Mouse (Mus musculus) embryo, embryonic 10.5 days (tissue): ENCODE results near the gene Grik4.

ENCODE experiments used
- DNase-seq: peaks from one replicate; pipeline ENCODE4 v3.0.0-alpha.2; 2015; ENCODE audit warnings: low spot score

Grik4 gene

DNA sequence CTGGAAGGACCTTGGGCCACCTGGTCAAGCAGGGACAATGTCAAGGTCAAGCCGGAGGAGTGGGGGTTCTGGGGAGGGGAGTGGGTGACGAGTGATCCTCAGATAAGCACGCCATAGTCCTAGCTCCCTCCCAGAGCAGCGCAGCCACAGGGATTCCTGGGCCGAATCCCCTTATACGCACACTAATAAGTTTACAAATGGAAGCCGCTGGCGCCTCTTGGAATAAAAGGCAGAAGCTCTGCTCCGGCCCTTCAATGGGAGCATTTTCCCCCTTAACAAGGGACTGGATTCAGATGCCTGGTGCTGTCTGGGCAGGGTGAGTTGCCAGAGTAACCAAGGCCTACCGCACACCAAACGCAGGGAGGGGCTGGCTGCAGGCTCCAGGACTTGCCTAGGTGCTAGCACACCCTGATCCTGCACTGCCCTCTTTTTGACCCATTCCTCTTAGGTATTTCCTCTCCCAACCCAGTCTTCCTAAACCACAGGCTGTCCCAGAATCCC lies 46.2 kb downstream of the Grik4 start:
- DNase-seq, result peak; percentile 66

DNA sequence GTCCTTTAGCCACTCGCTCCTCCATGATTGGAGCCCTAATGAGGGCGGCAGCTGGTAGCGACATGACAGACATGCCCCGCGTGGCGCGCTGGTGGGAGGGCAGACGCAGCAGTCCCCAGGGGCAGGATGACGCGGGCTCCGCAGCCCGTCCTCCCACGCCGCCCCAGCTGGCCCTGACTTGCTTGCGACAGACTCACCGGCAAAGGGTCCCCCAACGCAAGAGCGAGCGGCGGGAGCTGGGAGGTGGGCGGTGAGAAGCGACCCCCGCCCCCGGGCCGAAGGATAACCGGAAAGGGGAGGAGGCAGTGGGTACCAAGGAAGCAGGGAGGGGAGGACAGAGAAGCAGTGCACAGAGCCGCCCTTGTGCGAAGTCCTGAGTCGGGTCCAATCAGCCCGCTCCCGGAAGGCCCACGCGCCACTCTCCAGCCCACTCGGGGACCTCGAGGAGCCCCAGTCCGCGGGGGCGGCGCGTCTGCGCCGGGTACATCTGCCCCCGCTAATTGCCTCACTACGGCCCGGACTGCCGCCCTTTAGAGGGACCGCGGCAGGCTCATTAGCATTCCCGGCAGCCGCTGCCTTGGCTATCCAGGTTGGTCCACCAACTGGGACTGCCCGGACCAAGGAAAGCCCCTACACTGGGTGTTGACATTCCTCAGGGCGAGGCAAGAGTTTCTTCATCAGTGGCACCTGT lies 46.8 kb downstream of the Grik4 start:
- peak; percentile 69 for DNase-seq

DNA sequence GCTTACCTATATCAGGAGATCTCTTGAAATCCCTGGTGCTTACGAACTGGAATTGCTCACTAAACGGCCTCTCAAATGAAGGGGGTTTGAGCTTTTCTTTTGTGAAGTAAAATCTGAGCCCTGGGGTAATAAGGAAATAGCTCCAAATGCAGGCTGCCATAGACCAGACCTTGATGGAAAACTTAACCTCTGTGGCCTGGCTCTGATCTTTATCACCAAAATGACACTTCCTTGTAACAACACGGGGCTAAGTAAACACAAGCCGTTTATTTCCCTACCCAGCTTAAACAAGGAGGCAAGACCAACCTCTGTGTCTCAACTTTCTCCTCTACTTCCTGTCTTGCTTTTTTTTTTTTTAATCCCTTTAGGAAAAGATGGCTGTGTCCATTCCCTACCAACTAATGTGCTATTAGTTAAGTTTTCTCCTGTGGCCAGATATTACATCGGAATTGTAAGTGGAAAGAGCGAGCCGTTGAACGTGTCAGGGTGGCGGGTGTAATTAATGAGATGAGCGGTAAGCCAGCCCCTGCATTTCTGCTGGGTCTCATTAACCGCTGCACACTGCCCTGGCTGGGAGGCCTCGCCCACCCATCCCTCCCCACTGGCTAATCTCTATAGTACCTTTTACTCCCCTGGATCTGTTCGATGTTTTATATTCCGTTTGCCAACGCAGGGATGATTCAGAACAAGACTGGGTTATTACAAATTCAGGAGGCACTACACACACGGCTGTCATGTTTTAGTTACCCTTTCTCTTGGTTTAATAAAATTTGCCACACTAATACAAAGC lies 47.7 kb downstream of the Grik4 start:
- peak; percentile 61 for DNase-seq

DNA sequence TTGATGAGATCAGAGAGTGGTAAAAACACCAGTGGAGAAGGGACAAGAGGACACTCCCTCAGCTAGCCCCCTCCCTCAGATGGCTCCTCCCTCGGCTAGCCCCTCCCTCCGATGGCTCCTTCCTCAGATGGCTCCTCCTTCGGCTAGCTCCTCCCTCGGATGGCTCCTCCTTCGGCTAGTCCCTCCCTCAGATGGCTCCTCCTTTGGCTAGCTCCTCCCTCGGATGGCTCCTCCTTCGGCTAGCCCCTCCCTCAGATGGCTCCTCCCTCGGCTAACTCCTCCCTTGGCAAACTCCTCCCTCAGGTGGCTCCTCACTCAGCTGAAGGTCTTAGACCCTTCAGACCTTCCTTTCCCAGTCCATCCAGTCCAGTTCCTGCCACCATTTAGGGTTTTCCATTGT lies 51.5 kb downstream of the Grik4 start:
- no peak for DNase-seq

DNA sequence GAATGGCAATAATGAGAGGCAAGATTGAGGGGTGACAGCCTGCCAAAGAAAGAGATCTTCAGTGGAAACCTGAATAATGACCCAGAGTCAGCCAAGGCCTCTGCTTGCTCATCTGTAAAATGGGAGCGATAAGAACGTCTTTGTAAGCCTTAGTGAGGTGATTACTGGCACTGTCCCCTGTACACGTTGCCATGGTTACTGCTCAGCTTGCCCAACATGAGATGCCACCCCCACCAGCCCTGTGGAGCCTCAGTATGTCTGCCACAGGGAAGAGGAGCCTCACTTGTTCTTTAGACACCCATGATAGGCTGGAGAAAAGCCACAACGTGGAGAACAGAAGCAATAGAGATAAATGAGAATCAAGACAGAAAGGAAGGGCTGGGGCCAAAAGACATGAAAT lies 56.4 kb downstream of the Grik4 start:
- DNase-seq, result no peak

DNA sequence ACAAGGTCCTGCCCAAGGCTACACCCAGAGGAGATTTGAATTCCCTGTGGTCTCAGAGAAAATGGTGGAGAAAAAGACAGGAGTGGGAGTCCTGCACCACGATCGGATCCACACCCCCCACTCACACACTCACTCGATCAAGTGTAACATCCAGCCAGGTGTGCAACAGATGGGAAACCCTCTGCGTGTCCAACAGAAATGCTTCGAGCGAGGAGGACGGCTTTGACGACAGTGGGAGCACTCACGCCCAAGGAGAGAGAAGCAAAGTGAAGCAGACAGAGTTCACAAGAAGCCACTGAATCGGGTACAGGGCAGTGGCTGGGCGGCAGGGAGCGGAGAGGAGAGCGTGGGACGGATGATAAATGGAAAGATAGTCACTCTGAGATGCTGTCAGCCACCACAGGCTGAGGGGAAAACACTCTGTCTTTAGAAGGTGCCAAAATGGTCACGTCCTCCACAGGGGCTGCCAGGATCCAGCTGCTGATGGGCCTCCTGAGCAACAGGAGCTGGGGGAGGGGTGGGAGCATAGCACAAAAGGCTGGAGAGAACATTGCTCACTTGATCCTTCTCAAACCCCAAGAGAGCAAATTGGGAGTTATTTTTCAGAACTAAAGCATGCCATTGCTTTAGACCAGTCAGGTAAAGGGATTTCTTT lies 58.1 kb downstream of the Grik4 start:
- DNase-seq, result peak; percentile 54

DNA sequence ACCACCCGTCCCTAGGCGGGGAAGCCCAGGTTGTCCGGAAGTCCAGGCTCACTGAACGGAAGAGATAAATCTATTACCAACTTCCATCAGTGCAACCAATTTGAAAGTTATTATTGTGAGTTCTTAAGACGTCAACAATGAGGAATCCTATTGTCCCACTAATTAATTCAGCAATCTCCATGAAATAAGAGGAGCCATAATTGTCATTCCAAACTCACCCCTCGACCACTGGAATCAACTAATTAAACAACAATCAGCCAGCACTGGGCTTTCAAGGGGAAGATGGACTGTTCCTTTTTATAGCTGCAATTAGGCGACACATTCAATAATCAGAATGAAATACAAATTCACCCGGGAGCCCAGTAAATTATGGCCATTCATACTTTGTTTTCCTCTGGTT lies 58.7 kb downstream of the Grik4 start:
- no peak for DNase-seq

DNA sequence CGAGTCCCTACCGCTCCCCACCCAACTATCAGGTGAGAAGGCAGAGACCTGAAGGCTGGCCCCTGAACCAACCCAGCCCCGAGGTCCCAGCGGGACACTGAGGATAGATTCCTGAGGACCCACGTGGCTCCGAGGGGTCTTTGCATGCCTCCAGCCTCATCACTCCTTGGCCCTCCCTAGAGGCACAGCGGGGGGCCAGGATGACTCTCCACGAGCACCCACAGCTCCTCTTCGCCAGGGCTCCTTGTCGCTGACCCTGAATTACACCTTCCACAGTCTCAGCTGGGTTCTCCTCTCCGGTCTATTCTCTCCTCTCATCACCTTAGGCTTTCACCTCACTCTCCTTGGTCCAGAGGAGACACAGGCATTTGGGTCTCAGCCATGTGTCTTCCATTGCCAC lies 59.2 kb downstream of the Grik4 start:
- DNase-seq, result no peak

DNA sequence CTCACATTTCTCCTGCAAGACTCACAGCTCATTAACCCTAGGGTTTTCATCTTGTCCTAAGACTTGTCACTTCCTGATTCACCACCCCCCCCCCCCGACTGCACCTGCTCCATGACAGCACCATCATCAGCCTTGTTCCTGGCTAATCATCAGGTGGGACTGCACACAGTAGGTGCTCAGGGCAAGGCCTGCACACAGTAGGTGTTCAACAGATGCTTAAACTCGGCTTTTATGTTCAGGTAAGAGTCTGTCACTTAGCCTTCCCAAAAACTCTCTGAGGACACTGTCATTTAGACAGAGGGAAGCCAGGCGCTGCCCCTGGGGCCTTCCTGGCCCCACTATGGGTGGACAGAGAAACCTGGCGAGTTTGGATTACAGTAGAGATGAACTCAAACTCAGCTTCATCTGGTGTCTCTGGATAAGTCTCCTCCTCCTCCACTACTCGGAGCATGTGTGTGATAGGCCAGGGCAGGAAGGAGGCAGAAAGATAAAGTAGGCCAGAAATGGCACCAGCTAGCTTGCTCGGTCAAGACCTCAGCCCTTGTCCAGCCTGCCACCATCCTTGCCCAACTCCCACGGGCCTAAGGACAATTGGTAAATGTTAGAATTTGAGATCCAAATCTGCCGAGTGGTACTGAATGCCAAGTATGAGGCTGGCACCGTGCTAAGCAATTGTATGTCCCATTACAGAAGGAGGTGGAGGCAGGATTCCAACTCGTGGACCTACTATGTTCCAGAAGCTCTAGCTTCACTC lies 61.1 kb downstream of the Grik4 start:
- DNase-seq, result no peak

DNA sequence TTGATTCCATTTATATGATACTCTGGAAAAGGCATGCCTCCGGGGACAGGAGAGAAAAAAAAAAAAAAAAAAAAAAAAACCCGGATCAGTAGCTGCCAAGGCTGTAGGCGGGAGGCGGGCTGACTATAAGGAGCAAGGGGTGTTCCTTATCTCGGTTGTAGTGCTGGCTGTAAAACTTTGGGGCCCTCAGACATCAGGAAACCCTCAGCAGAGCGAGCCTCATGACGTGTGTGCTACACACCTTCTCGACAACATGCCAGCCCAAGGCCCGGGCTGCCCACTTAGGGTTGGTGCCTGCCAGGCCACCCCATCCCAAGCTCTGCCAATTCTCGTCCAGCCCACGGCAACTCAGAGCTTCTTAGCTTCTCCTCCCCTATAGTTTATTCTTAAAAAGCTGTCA lies 62.0 kb downstream of the Grik4 start:
- DNase-seq, result no peak

DNA sequence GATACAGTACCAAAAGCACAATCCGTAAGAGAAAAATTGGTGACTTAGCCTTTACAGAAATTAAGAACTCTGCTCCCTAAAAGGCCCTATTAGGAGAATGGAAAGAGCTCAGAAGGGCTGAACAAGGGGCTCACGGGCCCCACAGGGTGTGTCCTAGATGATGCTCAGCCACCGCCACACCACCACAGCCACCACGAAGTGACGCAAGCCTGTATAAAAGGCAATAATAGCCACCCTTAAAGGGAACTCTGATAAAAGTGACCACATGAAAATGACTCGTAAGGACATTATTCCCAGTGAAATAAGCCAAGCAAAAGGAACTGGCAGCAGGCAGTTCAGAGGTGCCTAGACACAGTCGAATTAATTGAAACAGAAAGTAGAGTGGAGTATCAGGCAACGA lies 63.3 kb downstream of the Grik4 start:
- no peak for DNase-seq

DNA sequence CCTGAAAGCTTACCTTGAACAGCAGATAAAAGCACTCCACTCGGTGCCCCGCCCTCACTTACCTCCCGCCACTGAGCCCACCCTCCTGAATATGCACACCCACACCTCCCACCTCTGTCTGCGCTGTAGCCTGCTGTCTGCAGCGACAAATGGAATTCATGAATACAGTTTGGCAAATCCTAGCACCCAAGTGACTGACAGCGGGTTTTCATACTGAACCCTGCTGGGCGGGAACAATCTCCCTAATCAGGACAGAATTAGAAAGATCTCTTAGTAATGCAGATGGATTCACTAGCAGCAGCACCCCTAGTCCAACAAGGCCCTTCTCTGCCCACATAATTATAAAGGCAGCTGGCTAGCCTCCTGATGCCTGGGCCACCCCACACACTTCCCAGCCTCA lies 65.9 kb downstream of the Grik4 start:
- no peak for DNase-seq

DNA sequence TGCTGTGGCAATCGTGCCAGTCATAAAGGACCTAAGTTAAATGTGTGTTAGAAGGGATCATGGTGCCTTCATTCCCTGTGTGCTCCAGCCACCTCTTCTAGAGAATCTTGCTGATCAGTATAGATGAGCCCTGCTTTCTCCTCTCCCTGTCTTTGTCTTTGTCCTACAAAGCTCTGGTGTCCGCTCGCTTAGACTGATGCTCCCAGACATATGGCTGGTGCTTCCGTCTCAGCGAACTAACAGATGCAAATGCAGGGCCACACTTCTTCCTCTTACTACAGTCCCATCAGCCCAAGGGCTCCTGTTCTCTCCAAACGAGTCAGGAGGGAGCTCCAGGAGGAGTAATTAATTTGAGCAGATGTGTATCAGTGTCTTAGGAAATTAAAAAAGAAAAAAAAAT lies 71.4 kb downstream of the Grik4 start:
- no peak for DNase-seq

DNA sequence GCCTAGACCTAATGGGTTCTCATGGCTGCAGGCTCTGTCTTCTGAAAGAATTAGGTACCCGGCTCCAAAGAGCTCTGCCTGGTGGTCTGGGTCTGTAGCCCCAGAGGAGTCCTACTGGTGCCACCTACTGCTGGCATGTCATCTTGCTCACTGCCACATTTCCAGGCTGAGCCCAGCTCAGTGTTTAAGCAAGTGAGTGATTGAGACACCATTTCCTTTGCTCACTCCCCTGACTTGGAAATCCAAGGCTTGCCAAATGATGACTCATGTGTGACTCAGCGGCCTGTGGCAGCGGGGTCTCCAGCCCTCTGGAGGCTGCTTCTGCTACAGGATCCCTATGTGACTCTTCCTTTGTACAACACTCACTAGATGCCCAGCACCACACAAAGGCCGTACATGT lies 72.6 kb downstream of the Grik4 start:
- no peak for DNase-seq

DNA sequence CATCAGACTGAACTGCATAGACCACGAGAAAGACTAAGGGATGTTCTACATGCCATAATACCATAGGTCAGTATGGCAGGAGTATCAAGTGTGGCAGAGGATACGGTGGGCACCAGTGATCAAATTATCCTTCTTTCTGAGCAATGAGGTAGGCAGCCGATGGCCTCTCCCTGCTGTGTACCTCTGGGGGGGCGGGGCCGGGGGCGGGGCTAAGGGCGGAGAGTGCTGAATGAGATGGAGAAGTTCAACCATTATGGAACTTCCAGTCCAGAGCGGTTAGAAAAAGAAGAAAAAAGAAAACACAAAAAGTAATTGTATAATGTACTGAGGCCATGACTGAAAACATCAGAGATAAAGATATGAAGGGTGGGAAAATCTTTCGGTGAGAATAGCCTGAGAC lies 74.0 kb downstream of the Grik4 start:
- no peak for DNase-seq

DNA sequence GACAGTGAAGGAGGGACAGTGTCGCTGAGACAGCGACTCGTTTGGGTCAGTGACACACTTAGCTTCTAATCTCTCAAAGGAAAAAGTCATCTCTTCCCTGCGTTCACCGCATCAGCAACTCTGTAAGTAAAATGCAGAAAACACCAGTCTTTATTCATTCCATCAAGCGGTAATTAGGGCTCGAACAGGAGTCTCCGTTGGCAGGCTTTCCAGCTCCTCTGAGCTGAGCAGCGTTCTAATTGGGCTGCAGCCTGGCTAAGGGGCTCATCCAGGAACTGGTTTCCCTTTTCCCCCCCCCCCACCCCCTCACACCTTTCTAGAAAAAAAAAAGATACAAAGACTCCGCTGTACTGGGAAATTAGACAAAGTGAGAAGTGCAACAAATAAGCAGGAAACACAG lies 75.8 kb downstream of the Grik4 start:
- DNase-seq, result no peak

DNA sequence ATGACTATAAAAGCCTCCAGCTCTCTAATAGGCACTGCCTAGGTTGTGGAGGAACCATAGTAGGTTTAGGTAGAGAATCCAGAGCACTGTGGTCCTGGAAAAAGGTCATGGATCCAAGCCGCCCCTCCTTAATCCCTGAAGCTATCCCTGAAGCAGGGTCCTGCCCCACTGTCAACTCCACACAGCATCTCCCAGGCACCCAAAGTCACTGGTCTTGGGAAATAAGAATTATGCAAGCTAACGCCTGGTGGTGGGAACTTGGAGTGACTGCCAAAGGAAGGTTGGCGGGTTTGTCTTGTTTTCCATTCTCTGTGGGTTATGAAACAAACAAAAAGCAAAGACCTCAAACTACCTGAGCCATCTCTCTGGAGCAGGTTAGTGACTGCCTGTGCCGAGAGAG lies 77.6 kb downstream of the Grik4 start:
- no peak for DNase-seq

DNA sequence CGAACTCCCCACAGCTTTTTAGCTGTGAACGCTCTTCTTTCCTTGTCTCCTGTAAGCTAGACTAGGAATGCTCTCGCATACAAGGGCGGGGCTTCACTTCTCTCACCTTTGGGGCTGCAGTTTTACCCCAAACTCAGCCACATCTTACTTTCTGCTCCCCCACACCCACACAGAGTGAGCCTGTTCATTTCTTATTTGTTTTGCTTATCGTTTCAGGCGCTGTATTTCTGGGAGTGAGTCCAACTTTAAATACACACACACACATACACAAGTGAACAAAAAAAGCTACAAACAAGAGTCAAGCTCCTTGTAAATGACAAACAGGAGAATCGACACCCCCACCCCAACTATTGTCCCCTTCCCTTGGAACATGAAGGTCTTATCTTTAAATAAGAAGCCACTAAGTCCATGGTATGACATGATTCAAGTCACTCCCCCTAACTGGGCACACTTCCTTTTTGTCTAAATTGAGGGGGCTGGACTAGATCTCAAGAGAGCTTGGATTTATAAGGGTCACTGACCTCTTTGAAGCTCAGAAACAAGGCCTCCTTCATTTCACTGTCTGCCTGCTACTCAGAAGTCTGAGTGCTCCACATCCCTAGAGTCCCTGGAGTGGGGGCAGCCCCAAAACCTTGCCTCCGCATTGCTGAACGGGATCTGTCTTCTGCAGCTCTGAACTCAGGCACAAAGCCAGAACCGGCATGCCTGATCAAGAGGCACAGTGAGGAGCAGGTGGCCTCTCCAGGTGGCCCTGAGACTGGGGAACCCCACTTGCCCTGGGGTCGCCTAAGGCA lies 79.1 kb downstream of the Grik4 start:
- DNase-seq, result peak; percentile 74

DNA sequence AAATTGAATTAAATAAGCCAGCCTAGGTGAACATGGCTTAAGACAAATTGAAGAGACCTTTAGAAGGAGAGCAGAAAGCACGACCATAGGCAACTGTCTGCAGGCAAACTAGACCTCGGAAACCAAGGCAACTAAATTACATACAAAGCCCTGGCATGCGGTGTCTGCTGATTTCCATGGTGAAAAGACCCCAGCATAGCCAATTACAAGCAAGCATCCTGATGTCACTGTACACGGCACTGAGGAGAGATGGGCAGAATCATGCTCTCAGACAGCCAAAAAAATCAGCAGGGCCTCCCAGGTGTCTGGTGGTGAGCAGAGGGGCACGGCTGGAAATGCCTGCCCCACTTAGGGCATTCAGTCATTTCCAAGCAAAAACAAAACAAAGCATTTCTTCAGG lies 80.9 kb downstream of the Grik4 start:
- peak; percentile 7 for DNase-seq

DNA sequence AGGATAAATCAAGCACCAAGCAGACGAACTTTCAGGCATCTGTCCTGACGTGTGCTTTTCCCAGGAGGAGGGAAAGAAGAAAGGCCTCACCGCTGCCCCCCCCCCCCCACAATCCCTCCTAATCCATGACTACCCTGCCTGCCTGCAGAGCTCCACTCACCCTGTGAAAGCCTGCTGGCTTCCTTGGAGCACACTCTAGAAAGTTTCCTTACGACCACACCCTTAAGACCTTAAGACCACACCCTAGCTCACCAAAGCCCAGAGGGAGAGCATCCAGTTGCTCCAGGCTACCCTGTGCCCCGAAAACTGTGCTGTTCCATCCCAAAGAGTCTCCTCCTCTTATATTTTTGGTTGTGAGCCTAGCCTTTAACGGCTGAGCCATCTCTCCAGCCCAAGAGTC lies 82.6 kb downstream of the Grik4 start:
- DNase-seq, result no peak

DNA sequence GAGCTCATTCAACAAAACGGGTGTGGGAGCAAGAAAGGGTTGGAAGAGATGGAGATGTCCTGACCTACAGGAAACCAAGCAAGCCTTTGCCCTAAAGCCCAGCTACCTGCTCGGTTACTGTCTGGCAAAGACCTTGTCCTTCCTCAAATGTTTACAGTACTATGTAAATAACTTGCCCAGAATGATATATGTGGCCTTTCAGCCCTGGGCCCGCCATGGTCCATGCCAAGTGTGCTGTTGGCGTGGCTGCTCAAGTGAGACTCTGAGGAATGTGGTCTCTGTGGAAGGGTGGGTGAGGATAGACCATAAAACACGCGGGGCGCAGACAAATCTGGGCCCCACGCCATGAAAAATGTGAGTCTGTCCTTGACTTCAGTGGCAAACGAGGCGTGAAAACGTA lies 83.1 kb downstream of the Grik4 start:
- DNase-seq, result no peak
